Mouse (Mus musculus): ENCODE data around the gene Abhd15.
A peak's percentile ranks its signal among the peaks of the same experiment; 100 is the strongest.

Gene Abhd15

DNA sequence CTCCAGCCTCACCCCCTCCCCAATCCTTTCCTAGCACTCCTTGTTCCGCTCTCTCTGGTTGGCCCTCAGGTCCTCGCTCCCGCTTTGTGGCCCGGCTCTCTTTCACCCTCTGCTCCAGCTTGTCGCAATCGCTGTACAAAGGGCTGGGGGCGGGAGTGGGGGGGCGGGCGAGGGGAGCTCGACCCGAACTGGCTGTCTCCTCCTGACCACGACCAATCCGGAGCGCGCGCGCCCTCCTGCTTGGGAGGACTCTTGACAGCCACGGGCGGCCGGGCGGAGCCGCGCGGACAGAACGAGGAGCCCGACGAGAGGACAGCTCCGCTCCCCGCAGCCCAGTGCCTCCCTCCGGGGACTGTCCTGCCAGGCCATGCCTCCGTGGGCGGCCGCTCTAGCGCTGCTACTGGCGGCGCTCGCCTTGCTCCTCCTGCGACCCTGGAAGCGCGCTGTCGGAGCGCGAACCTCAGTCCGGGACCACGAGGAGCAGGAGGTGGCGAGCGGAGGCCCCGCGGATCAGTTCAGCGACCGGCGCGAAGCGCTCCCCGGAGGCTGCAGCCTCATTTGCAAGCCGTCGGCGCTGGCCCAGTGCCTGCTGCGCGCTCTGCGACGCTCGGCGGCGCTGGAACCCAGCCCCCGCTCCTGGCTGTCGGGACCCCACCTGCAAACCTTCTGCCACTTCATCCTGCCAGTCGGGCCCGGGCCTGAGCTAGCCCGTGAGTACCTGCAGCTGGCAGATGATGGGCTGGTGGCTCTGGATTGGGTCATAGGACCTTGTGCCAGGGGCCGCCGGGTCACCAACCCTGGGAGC, at the start of gene Abhd15:
Abhd15 (plus strand) TSS at position 290 of the 805 bp plus-strand sequence.
- DNase-seq = peak; percentile 80

DNA sequence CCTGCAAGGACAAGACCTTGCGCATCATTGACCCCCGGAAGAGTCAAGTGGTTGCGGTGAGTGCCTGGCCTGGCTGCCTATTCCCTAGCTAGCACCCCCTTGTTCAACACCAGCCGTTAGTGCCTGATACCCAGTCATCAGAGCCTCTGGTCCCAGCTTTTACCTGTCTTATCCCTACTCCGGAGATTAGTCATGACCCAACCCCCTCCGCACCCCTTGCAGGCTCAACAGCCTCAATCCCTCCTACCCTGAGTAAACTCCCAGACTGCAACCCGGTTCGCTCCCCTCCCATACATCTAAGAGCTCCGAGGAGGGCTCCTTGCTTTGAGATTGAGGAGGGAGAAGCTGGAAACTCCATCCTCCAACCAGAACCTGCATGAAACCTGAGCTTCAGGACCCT, 48.4 kb upstream of the Abhd15 start:
- no peak for DNase-seq

DNA sequence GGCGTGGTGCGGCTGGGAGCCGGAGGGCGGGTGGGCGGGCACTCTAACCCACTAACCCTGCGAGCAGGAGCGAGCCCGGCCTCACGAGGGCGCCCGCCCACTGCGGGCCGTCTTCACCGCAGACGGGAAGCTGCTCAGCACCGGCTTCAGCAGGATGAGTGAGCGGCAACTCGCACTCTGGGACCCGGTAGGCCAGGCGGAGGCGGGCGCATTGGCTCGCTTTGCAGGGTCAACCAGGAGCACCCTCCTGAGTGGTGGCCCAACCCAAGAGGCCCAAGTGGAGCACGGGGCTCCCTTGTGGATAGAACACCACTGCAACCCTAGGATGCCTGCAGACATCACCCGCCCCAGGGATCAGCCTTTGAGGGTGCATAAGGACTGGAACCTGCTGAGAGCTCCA, 47.8 kb upstream of the Abhd15 start:
- DNase-seq = peak; percentile 95

DNA sequence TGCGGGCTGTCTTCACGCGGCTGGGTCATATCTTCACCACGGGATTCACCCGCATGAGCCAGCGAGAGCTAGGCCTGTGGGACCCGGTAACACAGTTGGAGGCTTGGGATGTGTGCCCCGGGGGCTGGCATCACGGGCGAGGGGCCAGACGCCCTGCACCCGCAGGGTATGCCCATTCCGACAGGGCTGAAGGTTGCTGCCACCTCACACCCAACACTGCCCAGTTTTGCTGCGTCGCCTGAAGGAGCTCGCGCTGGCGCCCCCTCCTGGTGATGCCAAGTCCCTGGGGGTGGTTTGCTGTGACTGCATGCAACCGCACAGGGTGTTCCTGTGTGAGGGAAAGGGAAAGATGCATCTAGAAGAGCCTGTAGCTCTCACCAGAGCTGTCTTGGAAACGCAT, 47.1 kb upstream of the Abhd15 start:
- peak; percentile 90 for DNase-seq

DNA sequence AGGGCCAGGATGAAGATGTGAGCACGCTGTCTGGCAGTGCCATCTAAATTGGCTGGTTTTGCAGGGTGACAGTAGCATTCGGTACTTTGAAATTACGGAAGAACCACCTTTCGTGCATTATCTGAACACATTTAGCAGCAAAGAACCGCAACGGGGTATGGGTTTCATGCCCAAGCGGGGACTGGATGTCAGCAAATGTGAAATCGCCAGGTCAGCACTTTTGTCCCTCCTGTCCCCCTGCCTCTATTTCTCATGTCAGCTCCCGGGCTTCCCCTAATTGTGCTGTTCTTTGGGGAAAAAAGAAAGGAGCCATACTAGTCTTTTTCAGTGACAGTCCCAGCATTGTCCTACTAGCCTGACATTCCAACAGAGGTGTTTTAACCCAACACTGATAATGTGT, 46.5 kb upstream of the Abhd15 start:
- no peak for DNase-seq

DNA sequence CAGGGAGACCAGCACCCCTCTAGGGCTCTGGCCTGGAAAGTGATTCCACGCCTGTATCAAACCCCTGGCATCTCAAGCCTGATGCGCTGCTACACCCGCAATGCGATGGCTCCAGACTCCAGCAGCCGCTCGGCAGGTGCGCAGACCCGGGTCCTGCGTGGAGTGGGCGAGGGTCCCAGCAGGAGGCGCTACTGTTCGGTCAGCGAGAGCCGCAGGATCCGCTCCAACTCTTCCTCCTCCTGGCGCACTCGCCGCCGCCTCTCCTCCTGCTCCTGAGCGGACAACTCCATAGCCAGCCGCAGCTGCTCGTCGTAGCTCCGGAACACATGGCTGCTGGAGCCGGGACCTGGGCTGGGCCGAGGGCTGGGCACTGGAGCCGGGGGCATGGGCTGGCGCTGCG, 43.5 kb upstream of the Abhd15 start:
- no peak for DNase-seq

DNA sequence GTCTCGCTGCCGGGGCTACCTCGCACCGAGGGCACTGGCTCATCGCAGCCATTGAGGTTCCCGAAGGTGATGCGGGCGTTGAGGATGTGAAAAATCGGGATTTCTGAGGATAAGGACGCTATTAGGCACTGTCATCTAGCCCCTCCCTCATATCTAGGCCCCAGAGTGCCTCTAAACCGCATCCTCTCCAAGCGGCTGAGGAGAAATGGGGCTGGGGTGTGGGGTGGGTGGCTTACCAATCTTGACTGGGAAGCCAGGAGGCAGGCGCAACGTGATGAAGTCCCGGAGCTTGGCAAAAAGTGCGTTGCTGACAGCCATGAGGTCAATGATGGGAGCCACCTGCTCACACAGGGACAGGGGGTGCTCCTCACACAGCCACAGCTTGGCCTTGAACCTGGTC, 42.1 kb upstream of the Abhd15 start:
- DNase-seq = no peak

DNA sequence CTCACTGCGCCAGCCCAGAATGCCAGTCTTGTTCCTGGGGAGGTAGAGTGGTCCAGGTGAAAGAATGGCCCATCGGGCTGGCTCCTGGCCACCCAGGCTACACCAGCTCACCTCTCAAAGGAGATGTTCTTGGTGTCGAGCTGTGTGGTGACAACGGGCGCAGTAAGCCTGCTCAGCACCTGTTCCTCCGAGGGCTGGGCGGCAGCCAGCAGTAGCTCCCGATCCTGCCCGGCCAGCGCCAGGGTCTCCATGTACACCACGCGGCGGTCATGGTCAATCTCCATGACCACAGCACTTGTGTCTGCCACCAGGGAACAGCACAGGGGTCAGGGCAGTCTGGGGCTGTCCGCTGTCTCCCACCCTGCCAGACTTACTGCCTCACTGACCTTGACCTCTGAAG, 38.7 kb upstream of the Abhd15 start:
- DNase-seq = no peak

DNA sequence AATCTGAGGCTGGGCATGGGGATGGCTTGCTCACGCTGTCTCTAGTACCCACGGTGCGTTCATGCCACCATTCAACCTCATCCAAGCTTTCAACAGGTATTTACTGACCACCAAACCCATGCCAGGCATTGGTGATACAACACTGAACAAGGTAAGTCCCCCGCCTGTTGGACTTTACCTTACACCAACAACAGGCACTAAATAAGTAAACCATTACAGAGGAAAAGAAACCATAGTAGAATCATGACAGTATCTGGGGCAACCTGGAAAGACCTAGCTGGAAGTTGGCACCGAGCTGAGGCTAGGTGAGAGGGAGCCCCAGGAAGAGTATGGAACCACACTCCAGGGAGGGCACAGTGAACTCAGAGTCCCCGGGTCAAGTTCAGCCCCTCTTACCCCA, 38.0 kb upstream of the Abhd15 start:
- no peak for DNase-seq

DNA sequence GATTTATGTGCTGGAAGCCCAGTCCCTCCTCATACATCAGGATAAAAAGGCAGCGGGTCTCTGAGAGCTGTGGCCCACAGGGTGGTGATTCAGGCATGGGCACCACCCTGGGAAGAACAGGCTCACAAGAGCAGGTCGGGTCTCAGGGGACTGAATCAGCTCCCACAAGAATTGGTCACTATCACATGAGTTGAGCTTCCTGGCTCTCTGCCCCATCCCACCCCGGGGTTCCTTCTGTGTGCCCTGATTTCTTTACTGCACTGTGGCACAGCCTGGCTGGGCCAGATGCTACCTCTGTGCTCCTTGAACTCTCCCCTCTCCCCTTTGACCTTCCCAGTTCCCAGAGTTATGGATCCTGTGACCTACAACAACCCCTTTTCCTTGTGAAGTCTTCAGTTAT, 31.9 kb upstream of the Abhd15 start:
- DNase-seq = no peak

DNA sequence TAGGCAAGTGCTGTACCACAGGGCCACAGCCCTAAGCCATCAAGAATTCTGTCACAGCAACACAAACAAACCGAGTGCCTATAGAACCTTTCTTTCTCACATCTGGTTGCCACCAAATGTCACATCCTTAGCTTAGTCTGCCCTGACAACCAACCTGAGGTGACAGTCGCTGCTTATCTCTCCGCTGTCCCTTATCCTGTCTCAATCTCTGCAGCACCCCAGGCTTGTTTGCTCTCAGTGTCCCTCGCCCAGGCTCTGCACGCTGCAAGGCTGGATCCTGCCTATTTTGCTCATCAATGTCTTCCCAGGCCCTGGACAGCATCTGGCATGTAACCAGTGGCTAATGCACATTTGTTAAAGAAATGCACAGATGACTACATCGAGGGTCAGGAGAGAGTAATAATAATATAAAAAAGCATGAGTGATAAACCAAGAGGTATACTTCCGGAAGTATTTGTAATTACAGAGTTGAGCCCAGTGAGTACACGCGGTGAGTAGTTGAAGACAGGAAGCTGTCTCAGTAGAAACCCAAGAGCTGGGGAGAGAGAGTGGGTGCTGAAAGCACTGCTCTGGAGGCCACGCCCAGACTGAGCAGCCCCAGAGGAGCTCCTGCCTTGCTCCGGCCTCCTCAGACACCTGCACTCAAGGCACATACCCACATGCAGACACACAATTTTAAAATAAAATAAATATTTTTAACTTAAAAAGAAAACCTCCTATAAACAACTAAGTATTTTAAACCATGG, 31.2 kb upstream of the Abhd15 start:
- DNase-seq = peak; percentile 84

DNA sequence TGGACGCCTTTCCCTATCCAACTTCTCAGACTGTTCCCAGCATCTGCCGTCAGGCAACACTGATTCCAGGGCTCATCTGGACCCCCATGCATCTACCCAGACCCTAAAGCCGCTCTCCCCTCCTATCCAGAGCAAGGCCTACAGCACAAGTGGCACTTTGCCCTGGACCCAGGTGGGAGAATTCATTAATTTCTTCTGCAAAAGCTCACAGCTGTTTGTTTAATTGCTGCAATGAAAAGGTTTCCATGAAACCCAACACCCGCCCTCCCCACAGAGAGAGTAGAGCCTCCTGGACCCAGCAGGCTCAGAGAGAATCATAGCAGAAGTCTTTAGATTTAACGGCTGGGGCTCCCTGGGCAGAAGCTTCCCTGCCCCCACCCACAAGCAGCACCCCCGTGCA, 29.7 kb upstream of the Abhd15 start:
- DNase-seq = no peak

DNA sequence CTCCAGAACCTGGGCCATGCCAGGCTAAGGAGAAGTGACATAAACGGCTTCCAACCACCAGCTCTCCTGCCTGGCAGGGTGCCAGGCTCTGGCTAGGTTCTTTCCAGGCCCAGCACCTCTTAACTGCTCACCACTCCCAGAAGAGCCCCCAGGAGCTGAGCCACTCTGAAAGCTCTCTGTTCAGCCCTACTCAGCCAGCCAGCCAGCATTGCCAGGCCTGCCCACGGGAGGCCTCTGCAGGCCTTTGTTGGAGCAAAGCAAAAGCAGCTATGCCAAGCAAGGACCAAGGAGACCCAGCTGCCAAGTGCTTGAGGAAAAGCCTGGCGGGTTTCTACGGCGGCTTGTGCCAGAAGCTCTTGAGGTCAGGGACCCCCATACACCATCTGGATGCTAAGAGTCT, 28.1 kb upstream of the Abhd15 start:
- no peak for DNase-seq

DNA sequence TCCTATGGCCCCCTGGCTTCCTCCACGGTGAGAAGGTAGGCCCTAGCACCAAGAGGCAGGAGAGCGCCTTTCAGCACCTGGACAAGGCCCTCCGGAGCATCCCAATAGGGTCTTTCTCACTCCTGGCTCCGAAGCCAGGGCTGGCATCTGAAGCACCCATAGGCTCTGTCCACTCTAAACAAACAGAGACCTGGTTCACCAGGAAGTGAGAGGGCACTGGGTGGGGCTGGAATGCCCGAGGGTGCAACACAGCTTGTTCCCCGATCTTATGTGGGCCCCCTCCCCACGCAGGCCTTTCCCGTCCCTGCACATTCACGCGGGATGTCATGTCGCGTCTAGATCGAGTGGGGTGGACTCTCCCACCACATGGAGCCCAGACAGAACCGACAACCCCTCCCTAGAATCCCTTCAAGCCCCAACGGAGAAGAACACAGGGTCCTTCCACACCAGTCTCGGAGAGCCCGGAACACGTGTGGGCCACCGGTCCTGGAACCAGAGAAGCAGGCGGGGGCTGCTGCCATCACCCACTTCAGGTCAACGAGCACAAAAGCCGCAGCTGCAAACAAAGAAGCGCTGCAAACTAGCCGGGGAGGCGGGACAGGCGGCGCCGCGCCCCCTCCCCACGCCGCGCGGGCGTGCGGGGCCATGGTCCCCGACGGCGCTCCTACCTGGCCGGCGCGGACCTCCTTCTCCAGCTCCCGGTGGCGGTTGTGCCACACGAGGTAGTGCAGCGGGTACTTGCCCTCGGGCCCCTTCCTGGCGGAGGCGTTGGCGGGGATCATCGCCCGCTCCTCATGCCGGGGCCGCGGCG, 25.9 kb upstream of the Abhd15 start:
- DNase-seq = peak; percentile 55

DNA sequence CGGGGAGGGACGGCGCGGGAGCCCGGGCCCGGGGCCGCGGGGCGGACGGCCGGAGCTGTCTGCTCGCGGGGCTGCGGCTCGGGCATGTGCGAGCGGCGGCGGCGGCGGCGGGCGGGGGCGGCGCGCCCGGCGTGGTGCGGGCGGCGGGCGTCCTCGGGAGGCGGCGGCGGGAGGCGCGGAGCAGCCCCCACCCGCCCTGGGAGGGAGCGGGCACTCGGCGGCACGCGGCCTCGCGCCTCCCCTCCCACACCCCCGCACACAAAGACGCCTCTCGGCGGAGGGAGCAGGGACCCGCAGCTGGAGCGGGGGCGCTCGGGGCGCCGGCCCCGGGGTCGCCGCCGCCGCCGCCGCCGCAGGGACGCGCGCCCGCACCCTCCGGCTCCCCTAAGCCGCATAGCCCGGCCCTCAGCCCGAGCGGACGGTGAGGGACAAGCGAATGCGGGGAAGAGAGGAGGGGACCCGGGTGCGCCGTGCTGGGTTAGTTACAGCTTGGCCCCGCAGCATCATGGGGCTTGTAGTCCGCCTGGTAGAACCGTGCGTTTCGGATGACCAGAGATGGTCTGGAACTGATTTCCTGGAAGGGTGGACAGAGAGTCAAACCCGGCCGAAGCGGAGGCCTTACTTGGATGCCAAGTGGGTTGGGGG, 25.2 kb upstream of the Abhd15 start, which contains the start of gene Ankrd13b:
Ankrd13b (minus strand) TSS at position 88 of the 645 bp plus-strand sequence.
- DNase-seq = peak; percentile 68

DNA sequence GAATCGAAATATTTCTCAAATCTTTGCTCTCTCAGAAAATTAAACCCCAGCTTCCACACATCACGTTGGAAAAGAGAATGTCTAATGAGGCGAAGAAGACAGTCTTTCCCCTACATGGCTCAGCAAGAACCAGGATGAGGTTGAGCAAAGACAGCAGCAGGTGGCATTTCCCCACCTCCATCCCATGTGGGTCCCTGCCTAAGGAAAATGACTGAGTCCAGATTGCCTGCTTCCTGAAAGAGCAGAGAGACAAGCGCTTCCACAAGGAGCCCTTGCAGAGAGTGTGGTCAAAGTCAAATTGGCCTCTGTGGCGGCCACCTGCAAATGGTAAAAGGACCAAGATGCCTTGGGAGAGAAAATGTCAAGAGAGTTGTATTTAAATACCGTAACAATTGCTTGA, 24.5 kb upstream of the Abhd15 start:
- no peak for DNase-seq

DNA sequence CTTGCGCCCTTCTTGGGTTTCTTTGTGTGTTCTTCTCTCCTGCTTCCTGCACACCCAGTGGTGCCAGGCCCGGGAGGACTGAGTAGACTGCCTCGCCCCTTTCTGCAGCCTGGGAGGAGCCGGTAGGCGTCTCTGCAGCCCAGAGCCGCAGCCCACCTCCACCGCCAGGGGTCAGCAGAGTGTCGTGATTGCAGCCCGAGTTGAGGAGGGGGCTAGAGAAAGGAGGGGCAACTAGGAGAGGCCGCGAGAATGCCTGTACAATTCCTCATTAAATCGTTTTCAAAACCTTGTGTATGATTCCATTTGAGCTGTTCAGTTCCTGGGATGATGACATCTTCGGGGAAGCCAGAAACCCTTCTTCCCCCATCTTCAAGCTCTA, 23.8 kb upstream of the Abhd15 start:
- DNase-seq = peak; percentile 96

DNA sequence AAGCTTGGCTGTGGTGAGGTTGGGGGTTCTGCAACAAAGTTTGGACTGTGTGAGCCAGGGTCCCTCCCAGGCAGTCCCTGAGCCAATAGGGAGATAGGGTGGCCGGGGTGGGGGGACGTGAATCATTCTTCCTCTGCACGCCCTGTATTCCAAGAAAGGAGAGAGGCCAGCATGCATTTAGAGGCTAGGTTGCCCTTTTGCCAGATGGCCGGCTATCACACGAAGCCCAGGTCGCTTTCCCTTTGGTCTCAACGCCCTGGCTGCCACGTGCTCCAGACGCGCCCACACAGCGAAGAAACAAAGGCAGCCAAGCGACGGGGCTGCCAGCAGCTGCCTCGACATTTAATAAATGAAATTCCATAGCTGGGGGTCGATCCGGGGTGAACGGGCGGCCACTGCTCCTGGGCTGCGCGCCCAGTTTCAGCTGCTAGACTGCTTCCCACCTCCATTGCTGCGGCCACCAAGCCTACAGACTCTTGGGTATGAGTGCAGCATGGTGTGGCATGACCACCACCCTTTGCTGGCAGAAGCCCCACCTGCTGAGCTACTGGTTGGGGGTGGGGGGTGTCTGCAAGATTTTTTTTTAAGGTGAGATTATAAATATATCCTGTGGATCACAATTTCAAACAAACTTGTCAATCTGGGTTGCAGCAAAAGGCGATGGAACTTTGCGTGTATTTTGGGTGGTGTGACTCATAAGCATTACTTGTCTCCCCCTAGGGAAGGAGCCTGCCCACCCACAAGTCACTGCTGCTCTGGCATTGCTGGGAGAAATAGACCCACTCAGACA, 23.2 kb upstream of the Abhd15 start:
- DNase-seq = peak; percentile 35

DNA sequence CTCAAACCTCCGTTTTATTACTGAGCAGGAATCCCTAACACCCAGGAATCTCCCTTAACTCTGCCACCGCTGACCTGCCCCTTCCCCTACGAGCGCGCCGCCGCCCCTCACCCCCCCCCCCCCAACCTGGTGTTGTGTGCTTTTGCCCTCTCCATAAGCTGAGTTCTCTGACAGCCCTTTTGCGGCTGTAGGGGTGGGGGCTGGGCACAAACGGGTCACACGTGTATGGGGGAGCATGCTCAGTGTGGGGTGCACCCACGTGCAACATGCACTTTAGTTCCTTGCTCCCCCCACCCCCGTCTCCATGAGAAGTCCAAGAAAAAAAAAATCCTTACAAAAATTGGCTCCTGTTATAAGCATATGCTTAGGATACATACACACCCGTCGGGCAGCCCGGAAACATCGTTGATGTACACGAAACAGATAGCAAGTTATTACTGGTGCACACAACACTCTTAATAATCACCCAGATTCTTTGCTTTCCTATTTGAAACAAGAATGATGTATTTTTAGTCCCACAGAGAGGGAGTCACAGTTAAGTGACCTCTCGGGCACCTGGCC, 22.5 kb upstream of the Abhd15 start:
- peak; percentile 71 for DNase-seq

DNA sequence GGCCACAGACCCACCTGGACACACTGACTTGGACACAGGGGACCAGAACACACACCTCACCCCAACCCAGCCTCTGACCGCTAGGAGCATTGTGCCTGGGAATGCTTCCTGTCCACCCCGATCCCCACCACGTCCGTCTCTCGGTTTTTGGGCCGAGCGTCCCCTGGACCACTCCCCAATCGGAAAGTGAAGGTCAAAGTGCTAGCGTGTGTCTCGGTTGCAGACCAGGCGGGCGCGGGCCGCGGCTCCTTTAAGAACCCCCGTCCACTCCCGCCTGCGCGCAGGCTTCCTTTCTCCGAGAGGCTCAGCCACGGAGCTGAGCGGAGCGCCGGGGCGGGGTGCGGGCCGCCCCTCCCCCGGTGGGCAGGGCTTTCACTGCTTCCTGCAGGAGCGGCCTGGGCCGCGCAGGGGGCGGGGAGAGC, 22.0 kb upstream of the Abhd15 start:
- peak; percentile 96 for DNase-seq

DNA sequence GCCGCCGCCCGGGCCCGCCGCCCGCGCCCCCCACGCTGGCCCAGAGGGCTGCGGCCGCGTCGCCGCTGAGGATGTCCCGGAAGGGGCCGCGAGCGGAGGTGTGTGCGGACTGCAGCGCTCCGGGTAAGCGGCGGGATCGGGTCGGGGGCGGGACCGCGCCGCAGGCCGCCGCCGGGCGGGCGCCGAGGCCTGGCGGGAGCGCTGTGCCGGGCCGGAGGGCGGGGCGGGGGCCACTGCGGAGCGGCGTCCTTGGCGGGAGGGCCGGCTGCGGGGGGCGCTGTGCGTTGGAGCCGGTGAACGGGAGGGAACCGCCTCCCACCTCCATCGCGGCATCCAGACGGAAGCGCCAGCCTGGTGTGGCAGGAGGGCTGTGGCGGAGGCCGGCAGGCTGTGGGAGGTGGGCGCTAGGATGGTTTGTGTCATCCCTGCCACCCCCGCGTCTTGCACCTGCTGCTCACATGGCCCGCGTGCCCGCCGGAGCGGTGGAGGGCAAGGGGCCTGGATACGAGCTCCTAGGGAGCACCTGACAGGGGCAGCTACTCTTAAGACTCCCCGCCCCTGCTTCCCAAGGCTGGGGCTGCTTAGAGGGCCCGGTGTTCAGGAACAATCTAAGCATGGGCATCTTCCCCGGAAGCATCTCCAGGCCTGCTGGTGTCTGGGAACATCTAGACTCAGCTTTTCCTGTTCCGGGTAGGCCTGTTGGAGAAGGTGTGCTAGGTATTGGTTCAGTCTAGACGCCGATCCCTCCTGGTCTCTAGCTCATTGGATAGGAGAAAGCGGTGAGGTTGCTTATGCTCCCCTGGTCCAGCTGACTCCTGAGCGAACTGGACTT, 21.2 kb upstream of the Abhd15 start, which contains the start of gene Git1:
Git1 (plus strand) TSS at position 51 of the 832 bp plus-strand sequence.
- DNase-seq = peak; percentile 67
